Mouse (Mus musculus): ENCODE results near the gene Jsrp1.

- no peak for TF ChIP-seq EP300 (IDR thresholded peaks at IDR 0.05; ENCODE audit: low read depth)
- peak; percentile 97 for TF ChIP-seq CTCF (IDR thresholded peaks at IDR 0.05; ENCODE audit: low read depth)
Observed at GRCm38 (mm10) chr10:80774549-80774948, 38.7 kb downstream of the Jsrp1 start.

Data from liver, postnatal 0 days (tissue).